Mouse (Mus musculus): ENCODE data around the gene Arhgef28. TPM values are rescaled to one million over a fixed set of nuclear protein-coding genes. Genes with fewer than 3 reads are reported as not detected.

Gene Arhgef28
- polyA plus RNA-seq, 2 experiments = 0.11 to 0.52 TPM

- no peak overlapping the region for H3K4me2 ChIP-seq (ENCODE audit: low read depth)
- no peaks in the 10 kb centered on the region for H3K9me3 ChIP-seq (ENCODE audit: control insufficient read depth, low read length)
- ATAC-seq (ENCODE audit: insufficient read depth) (no peak), DNase-seq (ENCODE audit: low read depth in 3 of 3, low spot score in 3 of 3) (no peak)
- peaks cover 10 to 24% of the 10 kb centered on the region in 2 experiments; a peak in 3 of 4 replicates for H3K4me1 ChIP-seq (replicated peaks; ENCODE audit: control insufficient read depth in 2 of 2, insufficient read depth in 2 of 2, low read length in 1 of 2)
- H3K27me3 ChIP-seq (ENCODE audit: control insufficient read depth, insufficient read depth, low read length) = no peaks in the 10 kb centered on the region
- H3K36me3 ChIP-seq (replicated peaks; ENCODE audit: control insufficient read depth, insufficient read depth, low read depth) = no peaks in the 10 kb centered on the region
- no peak overlapping the region for H3K4me3 ChIP-seq (ENCODE audit: insufficient read depth in 1 of 2, low read depth in 2 of 2, low read length in 2 of 2)
- H3K9ac ChIP-seq (replicated peaks) = no peak overlapping the region
- TF ChIP-seq CTCF (IDR thresholded peaks at IDR 0.05; ENCODE audit: low read depth) = no peak
- TF ChIP-seq EP300 (IDR thresholded peaks at IDR 0.05; ENCODE audit: low read depth) = no peak
- H3K27ac ChIP-seq = no peak overlapping the region
- WGBS (ENCODE audit: insufficient replicate concordance) = 82% methylated on average over 5 of the region's 5 CpGs
Observed at GRCm38 (mm10) chr13:98186179-98186578, 20.1 kb downstream of the Arhgef28 start.

- ATAC-seq (ENCODE audit: insufficient read depth) = no peak
- no peak for TF ChIP-seq CTCF (IDR thresholded peaks at IDR 0.05; ENCODE audit: low read depth)
- no peak for TF ChIP-seq EP300 (IDR thresholded peaks at IDR 0.05; ENCODE audit: low read depth)
- H3K36me3 ChIP-seq (replicated peaks; ENCODE audit: control insufficient read depth, insufficient read depth, low read depth) = no peaks in the 10 kb centered on the region
- 17% methylated on average over 3 of the region's 3 CpGs for WGBS (ENCODE audit: insufficient replicate concordance)
- DNase-seq (ENCODE audit: low read depth in 3 of 3, low spot score in 3 of 3) = no peak
- H3K4me1 ChIP-seq (replicated peaks; ENCODE audit: control insufficient read depth in 2 of 2, insufficient read depth in 2 of 2, low read length in 1 of 2) = peaks cover 10 to 24% of the 10 kb centered on the region in 2 experiments; a peak in 3 of 4 replicates
- H3K9ac ChIP-seq (replicated peaks) = no peak overlapping the region
- no peak overlapping the region for H3K4me3 ChIP-seq (ENCODE audit: insufficient read depth in 1 of 2, low read depth in 2 of 2, low read length in 2 of 2)
- H3K27ac ChIP-seq = no peak overlapping the region
- H3K9me3 ChIP-seq (ENCODE audit: control insufficient read depth, low read length) = no peaks in the 10 kb centered on the region
- no peak overlapping the region for H3K4me2 ChIP-seq (ENCODE audit: low read depth)
- no peaks in the 10 kb centered on the region for H3K27me3 ChIP-seq (ENCODE audit: control insufficient read depth, insufficient read depth, low read length)
Observed at GRCm38 (mm10) chr13:98184632-98185031, 21.6 kb downstream of the Arhgef28 start.

GRCm38 (mm10) chr13:98183157-98183878 is 22.9 kb downstream of the Arhgef28 start:
- Histone ChIP-seq H3K27me3 (ENCODE audit: control insufficient read depth, insufficient read depth, low read length) (no peaks in the 10 kb centered on the region), H3K4me2 (ENCODE audit: low read depth) (no peak overlapping the region), H3K9ac (replicated peaks) (no peak overlapping the region), H3K4me3 (ENCODE audit: insufficient read depth in 1 of 2, low read depth in 2 of 2, low read length in 2 of 2) (no peak overlapping the region), H3K27ac (no peak overlapping the region), H3K9me3 (ENCODE audit: control insufficient read depth, low read length) (no peaks in the 10 kb centered on the region), H3K4me1 (replicated peaks; ENCODE audit: control insufficient read depth in 2 of 2, insufficient read depth in 2 of 2, low read length in 1 of 2) (peaks cover 7 to 16% of the 10 kb centered on the region in 2 experiments; a peak in 3 of 4 replicates), H3K36me3 (replicated peaks; ENCODE audit: control insufficient read depth, insufficient read depth, low read depth) (no peaks in the 10 kb centered on the region)
- WGBS (ENCODE audit: insufficient replicate concordance) = 73% methylated on average over 21 of the region's 21 CpGs
- ATAC-seq (ENCODE audit: insufficient read depth) = no peak
- DNase-seq (ENCODE audit: low read depth in 3 of 3, low spot score in 3 of 3) = no peak
- TF ChIP-seq CTCF (IDR thresholded peaks at IDR 0.05; ENCODE audit: low read depth) (no peak), EP300 (IDR thresholded peaks at IDR 0.05; ENCODE audit: low read depth) (no peak)

- H3K9ac ChIP-seq (replicated peaks) = no peak overlapping the region
- no peak overlapping the region for H3K4me2 ChIP-seq (ENCODE audit: low read depth)
- no peak overlapping the region for H3K27ac ChIP-seq
- no peaks in the 10 kb centered on the region for H3K36me3 ChIP-seq (replicated peaks; ENCODE audit: control insufficient read depth, insufficient read depth, low read depth)
- H3K4me1 ChIP-seq (replicated peaks; ENCODE audit: control insufficient read depth in 2 of 2, insufficient read depth in 2 of 2, low read length in 1 of 2) = peaks cover 4 to 13% of the 10 kb centered on the region in 2 experiments; a peak in 3 of 4 replicates
- H3K27me3 ChIP-seq (ENCODE audit: control insufficient read depth, insufficient read depth, low read length) = no peaks in the 10 kb centered on the region
- H3K9me3 ChIP-seq (ENCODE audit: control insufficient read depth, low read length) = no peaks in the 10 kb centered on the region
- DNase-seq (ENCODE audit: low read depth in 3 of 3, low spot score in 3 of 3) (no peak), ATAC-seq (ENCODE audit: insufficient read depth) (no peak)
- no peak overlapping the region for H3K4me3 ChIP-seq (ENCODE audit: insufficient read depth in 1 of 2, low read depth in 2 of 2, low read length in 2 of 2)
- 73% methylated on average over 11 of the region's 11 CpGs for WGBS (ENCODE audit: insufficient replicate concordance)
- TF ChIP-seq EP300 (IDR thresholded peaks at IDR 0.05; ENCODE audit: low read depth) (no peak), CTCF (IDR thresholded peaks at IDR 0.05; ENCODE audit: low read depth) (no peak)
Observed at GRCm38 (mm10) chr13:98182330-98182729, 23.9 kb downstream of the Arhgef28 start.

GRCm38 (mm10) chr13:98180636-98181035 is 25.6 kb downstream of the Arhgef28 start:
- ATAC-seq (ENCODE audit: insufficient read depth) = no peak

More at GRCm38 (mm10) chr13:98180636-98181035, 25.6 kb downstream of the Arhgef28 start:
- Histone ChIP-seq H3K9me3 (ENCODE audit: control insufficient read depth, low read length) (no peaks in the 10 kb centered on the region), H3K4me1 (replicated peaks; ENCODE audit: control insufficient read depth in 2 of 2, insufficient read depth in 2 of 2, low read length in 1 of 2) (peaks cover 0 to 3% of the 10 kb centered on the region in 2 experiments; a peak in 2 of 4 replicates), H3K27ac (no peak overlapping the region), H3K36me3 (replicated peaks; ENCODE audit: control insufficient read depth, insufficient read depth, low read depth) (no peaks in the 10 kb centered on the region), H3K4me3 (ENCODE audit: insufficient read depth in 1 of 2, low read depth in 2 of 2, low read length in 2 of 2) (no peak overlapping the region), H3K27me3 (ENCODE audit: control insufficient read depth, insufficient read depth, low read length) (no peaks in the 10 kb centered on the region), H3K9ac (replicated peaks) (no peak overlapping the region), H3K4me2 (ENCODE audit: low read depth) (no peak overlapping the region)
- WGBS (ENCODE audit: insufficient replicate concordance) = 66% methylated on average over 8 of the region's 8 CpGs
- TF ChIP-seq CTCF (IDR thresholded peaks at IDR 0.05; ENCODE audit: low read depth) = no peak
- TF ChIP-seq EP300 (IDR thresholded peaks at IDR 0.05; ENCODE audit: low read depth) = no peak
- DNase-seq (ENCODE audit: low read depth in 3 of 3, low spot score in 3 of 3) = no peak

Measured in liver, embryonic 14.5 days (tissue).